16 mouse cellular contexts compared by ENCODE assay signal in the genomic region with DNA sequence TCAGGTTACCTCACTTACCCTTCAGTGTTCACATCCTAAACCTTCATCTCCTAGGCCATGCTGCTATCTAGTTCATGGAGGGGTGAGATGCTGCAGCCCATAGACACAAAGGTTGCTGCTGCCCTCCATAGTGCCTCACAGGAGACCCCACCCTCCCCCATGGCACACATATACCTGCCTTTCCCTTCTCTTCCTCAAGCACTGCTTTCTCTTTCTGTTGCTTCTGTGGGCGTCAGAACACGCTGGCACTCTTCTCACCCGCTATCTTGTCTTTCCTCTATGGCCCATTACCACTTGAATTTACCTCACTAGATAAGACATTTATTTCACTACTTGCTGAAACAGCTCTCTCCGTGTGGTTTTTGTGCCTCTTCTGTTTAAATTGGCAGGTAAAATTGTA.
A peak's percentile ranks its signal among the peaks of the same experiment; 100 is the strongest.
DNase-seq lines count a peak whose midpoint lies in the region; ATAC-seq lines count a peak whose summit lies in the region.
"Had no signal": no experiment of that assay in that cellular context is flagged by ENCODE, and none has a peak within 500 bp of the region (broad histone marks: within the 10 kb centered on the region; RNA-seq: fewer than 3 reads in every experiment).

No protein-coding gene starts in this region.

- peaks cover 52% of the 10 kb centered on the region for H3K4me1 ChIP-seq in forebrain, embryonic 15.5 days
- H3K4me1 ChIP-seq in forebrain, embryonic 14.5 days (ENCODE audit: control insufficient read depth, insufficient read depth, low read length), result peaks cover 29% of the 10 kb centered on the region
- peaks cover 44% of the 10 kb centered on the region for H3K4me1 ChIP-seq in kidney, embryonic 16.5 days (ENCODE audit: insufficient read depth, low read length)

- H3K4me3 ChIP-seq in forebrain, embryonic 15.5 days, result no peak overlapping the region
- no peak overlapping the region for H3K4me3 ChIP-seq in forebrain, embryonic 14.5 days (ENCODE audit: low read depth, low read length)
- H3K4me3 ChIP-seq in kidney, embryonic 16.5 days (ENCODE audit: low read length), result no peak overlapping the region
- H3K4me3 ChIP-seq: embryonic facial prominence, embryonic 15.5 days; forebrain, embryonic 10.5 days; limb, embryonic 15.5 days had no signal

- H3K36me3 ChIP-seq in forebrain, embryonic 15.5 days, result no peaks in the 10 kb centered on the region
- no peaks in the 10 kb centered on the region for H3K36me3 ChIP-seq in forebrain, embryonic 14.5 days (ENCODE audit: control insufficient read depth, insufficient read depth, low read length)
- 0 out of 2 replicates have a peak, but pooled peaks cover 6% of the 10 kb centered on the region for H3K36me3 ChIP-seq in kidney, embryonic 16.5 days (ENCODE audit: insufficient read depth, low read length)
- H3K36me3 ChIP-seq: embryonic facial prominence, embryonic 15.5 days; limb, embryonic 15.5 days had no signal

- no peak for ATAC-seq in forebrain, embryonic 15.5 days (replicated peaks)
- no peak for ATAC-seq in forebrain, embryonic 14.5 days
- no peak for ATAC-seq in kidney, embryonic 16.5 days (ENCODE audit: low FRiP score, low TSS enrichment)
- ATAC-seq in inflammation-experienced regulatory T-cells, adult 6 months, result peak; percentile 71

- no peak overlapping the region for H3K4me2 ChIP-seq in forebrain, embryonic 15.5 days (replicated peaks)
- H3K4me2 ChIP-seq in forebrain, embryonic 14.5 days (ENCODE audit: low read length), result no peak overlapping the region
- no peak overlapping the region for H3K4me2 ChIP-seq in kidney, embryonic 16.5 days (replicated peaks; ENCODE audit: low read depth, low read length)
- H3K4me2 ChIP-seq: embryonic facial prominence, embryonic 15.5 days; limb, embryonic 15.5 days; midbrain, embryonic 11.5 days had no signal

- H3K9me3 ChIP-seq in forebrain, embryonic 15.5 days, result no peaks in the 10 kb centered on the region
- H3K9me3 ChIP-seq in forebrain, embryonic 14.5 days (replicated peaks; ENCODE audit: control insufficient read depth, low read length), result no peaks in the 10 kb centered on the region
- H3K9me3 ChIP-seq in kidney, embryonic 16.5 days (ENCODE audit: low read length), result no peaks in the 10 kb centered on the region
- H3K9me3 ChIP-seq: embryonic facial prominence, embryonic 15.5 days; forebrain, embryonic 10.5 days; limb, embryonic 15.5 days had no signal

- DNase-seq in forebrain, embryonic 14.5 days (ENCODE audit: low spot score), result no peak
- DNase-seq in kidney, adult 18-20 months, result no peak
- peak; percentile 33 for DNase-seq in CD4-positive helper T cell, adult 2 months (ENCODE audit: low read depth, low spot score)
- no peak for DNase-seq in right cerebral cortex, adult 18-20 months
- DNase-seq in cerebellum, postnatal 25 days, result no peak
- DNase-seq: adrenal gland, postnatal 25 days; kidney, adult 2 months; kidney, postnatal 4 days; lung, postnatal 14 days had no signal

- no peak overlapping the region for H3K9ac ChIP-seq in forebrain, embryonic 15.5 days (replicated peaks)
- no peak overlapping the region for H3K9ac ChIP-seq in forebrain, embryonic 14.5 days (ENCODE audit: low read length)
- H3K9ac ChIP-seq in kidney, embryonic 16.5 days (replicated peaks; ENCODE audit: low read length), result no peak overlapping the region; the same call in 1 of the 2 replicates
- H3K9ac ChIP-seq: embryonic facial prominence, embryonic 15.5 days; limb, embryonic 15.5 days had no signal

- no peaks in the 10 kb centered on the region for H3K27me3 ChIP-seq in forebrain, embryonic 15.5 days
- H3K27me3 ChIP-seq in forebrain, embryonic 14.5 days (replicated peaks; ENCODE audit: control insufficient read depth, insufficient read depth, low read length), result no peaks in the 10 kb centered on the region
- no peaks in the 10 kb centered on the region for H3K27me3 ChIP-seq in kidney, embryonic 16.5 days (ENCODE audit: insufficient read depth, low read length)
- H3K27me3 ChIP-seq: embryonic facial prominence, embryonic 15.5 days; limb, embryonic 15.5 days had no signal

- 82% methylated on average over 4 of the region's 4 CpGs for WGBS in forebrain, embryonic 15.5 days
- 84% methylated on average over 4 of the region's 4 CpGs for WGBS in forebrain, embryonic 14.5 days
- WGBS in kidney, embryonic 16.5 days, result 79% methylated on average over 4 of the region's 4 CpGs

- H3K27ac ChIP-seq in forebrain, embryonic 15.5 days (replicated peaks), result peak overlapping the region; percentile 28; the same call in 1 of the 2 replicates
- no peak overlapping the region for H3K27ac ChIP-seq in forebrain, embryonic 14.5 days (ENCODE audit: low read depth, low read length)
- H3K27ac ChIP-seq in kidney, embryonic 16.5 days (ENCODE audit: low read length), result peak overlapping the region; percentile 79
- H3K27ac ChIP-seq: forebrain, embryonic 10.5 days had no signal
